Mouse (Mus musculus) forebrain, embryonic 10.5 days (tissue): Measurements from ENCODE around the gene Tmem141. TPM values are rescaled to one million over a fixed set of nuclear protein-coding genes. Genes with fewer than 3 reads are reported as not detected.
A peak's percentile ranks its signal among the peaks of the same experiment; 100 is the strongest.

Source experiments
- DNase-seq: peaks from one replicate; pipeline ENCODE4 v3.0.0-alpha.2; 2017; ENCODE audit warnings: low spot score; ENCODE audit errors: extremely low spot score
- H3K27ac ChIP-seq: fragments of 300-500 bp; sonication (generic); 2 replicates; pipeline ENCODE4 v1.5.1; 2016; ENCODE audit warnings: mild to moderate bottlenecking
- H3K27me3 ChIP-seq: fragments of 300-500 bp; sonication (generic); 2 replicates; pipeline ENCODE4 v1.6.1; 2016; ENCODE audit warnings: mild to moderate bottlenecking; ENCODE audit not compliant: poor library complexity, severe bottlenecking
- H3K36me3 ChIP-seq: fragments of 300-500 bp; sonication (generic); replicated peaks from 2 replicates; pipeline ENCODE4 v1.6.1; 2016; ENCODE audit warnings: mild to moderate bottlenecking, moderate library complexity
- H3K4me1 ChIP-seq: fragments of 300-500 bp; sonication (generic); 2 replicates; pipeline ENCODE4 v1.6.1; 2016
- H3K4me3 ChIP-seq: fragments of 300-500 bp; sonication (generic); 2 replicates; pipeline ENCODE4 v1.5.1; 2016; ENCODE audit warnings: mild to moderate bottlenecking, moderate library complexity
- H3K9me3 ChIP-seq: fragments of 300-500 bp; sonication (generic); 2 replicates; pipeline ENCODE4 v1.6.1; 2016; ENCODE audit warnings: mild to moderate bottlenecking, moderate library complexity
- WGBS: fragments of 180-500 bp; shearing (Covaris S2); methylation state at CpG from one replicate; pipeline ENCODE4 v1.1.7; 2016; 5-methylcytosine and 5-hydroxymethylcytosine counted together
- polyA plus RNA-seq: library from polyadenylated mRNA; unstranded; fragments of >200 nt; fragmentation: Nextera tagmentation; extraction: Ambion mirVana; gene quantifications from 2 replicates; pipeline ENCODE4 v1.2.1, GENCODE M21; 2016

Gene Tmem141
- polyA plus RNA-seq, 1 experiment from 2014 or later: 17.9 TPM

- Histone ChIP-seq H3K36me3 (peaks cover 34% of the 10 kb centered on the region), H3K4me3 (no peak overlapping the region), H3K4me1 (peaks cover 67% of the 10 kb centered on the region), H3K9me3 (no peaks in the 10 kb centered on the region), H3K27me3 (peaks cover 60% of the 10 kb centered on the region), H3K27ac (no peak overlapping the region)
- no peak for DNase-seq
- 56% methylated on average over 6 of the region's 6 CpGs for WGBS
These were observed 41.1 kb downstream of the Tmem141 start for GRCm38 (mm10) chr2:25580621-25581101.

- Histone ChIP-seq H3K36me3 (peaks cover 26% of the 10 kb centered on the region), H3K4me3 (peak overlapping the region; percentile 44), H3K4me1 (peaks cover 74% of the 10 kb centered on the region), H3K9me3 (no peaks in the 10 kb centered on the region), H3K27me3 (peaks cover 64% of the 10 kb centered on the region), H3K27ac (no peak overlapping the region)
- WGBS: 8% methylated on average over 27 of the region's 27 CpGs
- no peak for DNase-seq
These were observed 41.9 kb downstream of the Tmem141 start for GRCm38 (mm10) chr2:25579737-25580460.

- Histone ChIP-seq H3K9me3 (no peaks in the 10 kb centered on the region), H3K27ac (no peak overlapping the region), H3K36me3 (peaks cover 18% of the 10 kb centered on the region), H3K4me3 (peak overlapping the region; percentile 44), H3K27me3 (peaks cover 64% of the 10 kb centered on the region), H3K4me1 (peaks cover 78% of the 10 kb centered on the region)
- DNase-seq: peak; percentile 40
- WGBS: 6% methylated on average over 77 of the region's 77 CpGs
These were observed 42.7 kb downstream of the Tmem141 start for GRCm38 (mm10) chr2:25578796-25579736.

GRCm38 (mm10) chr2:25577951-25578795, 43.6 kb downstream of the Tmem141 start:
- peaks cover 87% of the 10 kb centered on the region for H3K4me1 ChIP-seq
- peaks cover 64% of the 10 kb centered on the region for H3K27me3 ChIP-seq
- WGBS: 7% methylated on average over 75 of the region's 75 CpGs
- no peaks in the 10 kb centered on the region for H3K9me3 ChIP-seq
- peak overlapping the region; percentile 44 for H3K4me3 ChIP-seq
- 0 out of 2 replicates have a peak overlapping the region, but pooled peaks have one; percentile 51 for H3K27ac ChIP-seq
- DNase-seq: peak; percentile 64
- H3K36me3 ChIP-seq: peaks cover 12% of the 10 kb centered on the region

GRCm38 (mm10) chr2:25576965-25577891, 44.6 kb downstream of the Tmem141 start:
- DNase-seq: no peak
- 15% methylated on average over 92 of the region's 92 CpGs for WGBS

GRCm38 (mm10) chr2:25576028-25576850, 45.6 kb downstream of the Tmem141 start:
- no peaks in the 10 kb centered on the region for H3K9me3 ChIP-seq

More at GRCm38 (mm10) chr2:25576965-25577891, 44.6 kb downstream of the Tmem141 start:
- Histone ChIP-seq H3K4me3 (peak overlapping the region; percentile 44), H3K4me1 (peaks cover 83% of the 10 kb centered on the region), H3K36me3 (peaks cover 12% of the 10 kb centered on the region), H3K27me3 (peaks cover 64% of the 10 kb centered on the region), H3K9me3 (no peaks in the 10 kb centered on the region), H3K27ac (0 out of 2 replicates have a peak overlapping the region, but pooled peaks have one; percentile 51)

GRCm38 (mm10) chr2:25575432-25576027, 46.3 kb downstream of the Tmem141 start:
- peak overlapping the region; percentile 72 for H3K4me3 ChIP-seq
- H3K9me3 ChIP-seq: no peaks in the 10 kb centered on the region
- 16% methylated on average over 21 of the region's 21 CpGs for WGBS
- H3K36me3 ChIP-seq: peaks cover 28% of the 10 kb centered on the region
- H3K4me1 ChIP-seq: peaks cover 66% of the 10 kb centered on the region
- H3K27ac ChIP-seq: peak overlapping the region; percentile 92
- peaks cover 53% of the 10 kb centered on the region for H3K27me3 ChIP-seq
- DNase-seq: no peak

More at GRCm38 (mm10) chr2:25576028-25576850, 45.6 kb downstream of the Tmem141 start:
- no peak for DNase-seq
- Histone ChIP-seq H3K27me3 (peaks cover 60% of the 10 kb centered on the region), H3K4me1 (peaks cover 73% of the 10 kb centered on the region), H3K36me3 (peaks cover 21% of the 10 kb centered on the region), H3K4me3 (peak overlapping the region; percentile 72), H3K27ac (0 out of 2 replicates have a peak overlapping the region, but pooled peaks have one; percentile 92)
- WGBS: 71% methylated on average over 16 of the region's 16 CpGs

- no peaks in the 10 kb centered on the region for H3K9me3 ChIP-seq
- DNase-seq: peak; percentile 98
- H3K27me3 ChIP-seq: peaks cover 45% of the 10 kb centered on the region
- WGBS: under 1% methylated on average over 43 of the region's 45 CpGs
- peaks cover 35% of the 10 kb centered on the region for H3K36me3 ChIP-seq
- peak within 1 kb of the TSS; percentile 72 for H3K4me3 ChIP-seq
- peaks cover 62% of the 10 kb centered on the region for H3K4me1 ChIP-seq
- peak within 1 kb of the TSS; percentile 92 for H3K27ac ChIP-seq
These were observed 47.0 kb downstream of the Tmem141 start, which contains the start of the genes Mamdc4 and Phpt1 for GRCm38 (mm10) chr2:25574579-25575431. Mamdc4 (minus strand) TSS chr2:25574845. Phpt1 (minus strand) TSS chr2:25575224.

GRCm38 (mm10) chr2:25574136-25574535, 47.7 kb downstream of the Tmem141 start:
- H3K4me1 ChIP-seq: peaks cover 55% of the 10 kb centered on the region
- WGBS: 21% methylated on average over 11 of the region's 11 CpGs
- peaks cover 39% of the 10 kb centered on the region for H3K27me3 ChIP-seq
- H3K27ac ChIP-seq: peak overlapping the region; percentile 92
- H3K36me3 ChIP-seq: peaks cover 42% of the 10 kb centered on the region
- H3K9me3 ChIP-seq: no peaks in the 10 kb centered on the region
- H3K4me3 ChIP-seq: peak overlapping the region; percentile 72
- DNase-seq: no peak
